Mouse (Mus musculus) T-helper 17 cell (primary cell): ENCODE measurements at regions not wholly inside any gene's neighbourhood (a gene's known extent, or its start where the extent isn't known, plus 50 kb on each side); places are given as distances from the start of the nearest gene placed in this dataset.

Experiments used
- in situ Hi-C, 2 experiments: fragments of 300-600 bp; cut with MboI, MseI; formaldehyde crosslinking; loops; 1 replicate in 1 of 2; 2 replicates in 1 of 2; pipeline ENCODE4 v1.15.1; 2025; ENCODE audit warnings: high pct_unique_total_duplicates in 2 of 2

- in situ Hi-C loops = no loop called here
Observed at GRCm38 (mm10) chr5:118353061-118353460, 108.0 kb downstream of the 2410131K14Rik start.

- in situ Hi-C loops = no loop called here
Observed at GRCm38 (mm10) chr5:118353689-118354088, 108.7 kb downstream of the 2410131K14Rik start.

- in situ Hi-C loops = no loop called here
Observed at GRCm38 (mm10) chr5:118354127-118354526, 109.1 kb downstream of the 2410131K14Rik start.

GRCm38 (mm10) chr5:118354871-118355270 lies 109.8 kb downstream of the 2410131K14Rik start:
- in situ Hi-C loops = no loop called here

GRCm38 (mm10) chr5:118355287-118355686 lies 110.3 kb downstream of the 2410131K14Rik start:
- in situ Hi-C loops = no loop called here

GRCm38 (mm10) chr5:118355691-118356337 lies 110.8 kb downstream of the 2410131K14Rik start:
- in situ Hi-C loops = no loop called here

GRCm38 (mm10) chr5:118359646-118360373 lies 114.8 kb downstream of the 2410131K14Rik start:
- in situ Hi-C loops = loop anchor here in 1 of 2 experiments (10.0 kb wide), 1 partner anchor 1235 kb away; the partner anchor contains the start of gene Taok3

- in situ Hi-C loops = loop anchor here in 1 of 2 experiments (10.0 kb wide), 1 partner anchor 1236 kb away; the partner anchor contains the start of gene Taok3
Observed at GRCm38 (mm10) chr5:118360374-118361064, 115.5 kb downstream of the 2410131K14Rik start.

- in situ Hi-C loops = loop anchor here in 1 of 2 experiments (10.0 kb wide), 1 partner anchor 1236 kb away; the partner anchor contains the start of gene Taok3
Observed at GRCm38 (mm10) chr5:118361133-118361852, 116.3 kb downstream of the 2410131K14Rik start.

GRCm38 (mm10) chr5:118361853-118362406 lies 116.9 kb downstream of the 2410131K14Rik start:
- in situ Hi-C loops = loop anchor here in 1 of 2 experiments (10.0 kb wide), 1 partner anchor 1237 kb away; the partner anchor contains the start of gene Taok3

- in situ Hi-C loops = loop anchor here in 1 of 2 experiments (10.0 kb wide), 1 partner anchor 1238 kb away; the partner anchor contains the start of gene Taok3
Observed at GRCm38 (mm10) chr5:118362738-118363137, 117.7 kb downstream of the 2410131K14Rik start.

GRCm38 (mm10) chr5:118363154-118363553 lies 118.1 kb downstream of the 2410131K14Rik start:
- in situ Hi-C loops = loop anchor here in 1 of 2 experiments (10.0 kb wide), 1 partner anchor 1238 kb away; the partner anchor contains the start of gene Taok3

- in situ Hi-C loops = loop anchor here in 1 of 2 experiments (10.0 kb wide), 1 partner anchor 1240 kb away; the partner anchor contains the start of gene Taok3
Observed at GRCm38 (mm10) chr5:118364646-118365045, 119.6 kb downstream of the 2410131K14Rik start.

GRCm38 (mm10) chr5:118365196-118365595 lies 120.2 kb downstream of the 2410131K14Rik start:
- in situ Hi-C loops = loop anchor here in 1 of 2 experiments (10.0 kb wide), 1 partner anchor 1240 kb away; the partner anchor contains the start of gene Taok3

- in situ Hi-C loops = loop anchor here in 1 of 2 experiments (10.0 kb wide), 1 partner anchor 1241 kb away; the partner anchor contains the start of gene Taok3
Observed at GRCm38 (mm10) chr5:118365651-118366050, 120.6 kb downstream of the 2410131K14Rik start.

GRCm38 (mm10) chr5:118367047-118367446 lies 122.0 kb downstream of the 2410131K14Rik start:
- in situ Hi-C loops = loop anchor here in 1 of 2 experiments (10.0 kb wide), 1 partner anchor 1242 kb away; the partner anchor contains the start of gene Taok3

GRCm38 (mm10) chr5:118373581-118373981 lies 128.6 kb downstream of the 2410131K14Rik start:
- in situ Hi-C loops = no loop called here

GRCm38 (mm10) chr5:118374968-118375367 lies 129.9 kb downstream of the 2410131K14Rik start:
- in situ Hi-C loops = no loop called here

GRCm38 (mm10) chr5:118375916-118376315 lies 130.9 kb downstream of the 2410131K14Rik start:
- in situ Hi-C loops = no loop called here

GRCm38 (mm10) chr5:118376478-118376877 lies 131.5 kb downstream of the 2410131K14Rik start:
- in situ Hi-C loops = no loop called here
